Mouse (Mus musculus) erythroid progenitor cell, adult 5-6 weeks (primary cell): ENCODE results near the gene Psmg3. TPM values are rescaled to one million over a fixed set of nuclear protein-coding genes. Genes with fewer than 3 reads are reported as not detected.

Source experiments
- ATAC-seq: replicated peaks from 2 replicates; pipeline ENCODE4 v1.8.0; 2016; ENCODE audit warnings: moderate number of reproducible peaks, mild to moderate bottlenecking, moderate TSS enrichment, inconsistent platforms; ENCODE audit not compliant: poor library complexity, low FRiP score, severe bottlenecking
- total RNA-seq, 2 experiments: library from RNA; stranded (forward) in 1 of 2; stranded (reverse) in 1 of 2; fragments of 150-400 nt in 1 of 2; fragments of 186-747, 209-891 nt in 1 of 2; gene quantifications; 2 replicates each; pipeline versions ENCODE4 v1.2.3 to v1.2.4; 2015 to 2017; ENCODE audit warnings: low replicate concordance in 2 of 2

Gene Psmg3
- total RNA-seq, 2 experiments from 2014 or later: 15.7 to 25.2 TPM

- 0 out of 2 replicates have a peak, but pooled peaks have one; percentile 40 for ATAC-seq
These were observed 9.4 kb downstream of the Psmg3 start for GRCm38 (mm10) chr5:139817292-139817691.

DNA sequence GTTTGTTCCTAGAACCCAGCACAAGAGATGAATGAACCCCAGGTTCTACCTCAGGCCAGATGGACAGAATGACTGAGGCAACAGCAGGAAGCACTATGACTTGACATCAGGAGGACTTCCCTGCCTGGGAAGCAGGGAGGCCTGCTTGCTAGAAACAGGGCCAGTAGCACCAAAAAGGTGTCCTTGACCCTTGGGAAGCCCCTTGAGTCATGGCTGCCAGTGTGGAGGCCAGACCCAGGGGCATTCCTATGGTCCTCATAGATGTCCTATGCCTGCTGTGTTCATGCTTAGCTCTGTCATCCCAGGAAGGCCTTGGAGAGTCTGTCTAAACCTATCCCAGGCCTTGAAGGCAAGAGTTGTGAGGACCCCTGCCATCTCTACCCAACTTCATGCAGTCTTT is 10.2 kb downstream of the Psmg3 start:
- ATAC-seq: no peak

GRCm38 (mm10) chr5:139815964-139816363 is 10.7 kb downstream of the Psmg3 start:
- no peak for ATAC-seq

DNA sequence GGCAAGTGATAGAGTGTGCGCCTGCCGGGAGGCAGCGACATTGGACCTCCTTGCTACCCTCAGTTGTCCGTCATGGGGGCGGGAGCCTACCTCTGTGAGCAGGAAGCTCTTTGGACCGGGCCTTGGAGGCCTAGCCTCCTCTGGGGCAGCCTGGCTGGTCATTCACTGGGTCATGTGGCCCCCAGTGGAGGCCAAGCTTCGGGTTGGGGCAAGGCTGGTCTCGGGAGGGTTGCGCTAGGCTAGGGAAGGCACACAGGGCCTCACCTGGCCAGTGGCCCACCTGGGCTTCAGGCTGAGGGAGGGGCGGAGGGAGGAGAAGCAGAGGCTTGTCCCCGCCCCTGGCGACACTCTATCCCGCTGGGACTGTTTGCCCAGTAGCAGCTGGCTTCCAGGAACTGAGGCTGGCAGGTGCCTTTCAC is 12.7 kb downstream of the Psmg3 start:
- no peak for ATAC-seq

DNA sequence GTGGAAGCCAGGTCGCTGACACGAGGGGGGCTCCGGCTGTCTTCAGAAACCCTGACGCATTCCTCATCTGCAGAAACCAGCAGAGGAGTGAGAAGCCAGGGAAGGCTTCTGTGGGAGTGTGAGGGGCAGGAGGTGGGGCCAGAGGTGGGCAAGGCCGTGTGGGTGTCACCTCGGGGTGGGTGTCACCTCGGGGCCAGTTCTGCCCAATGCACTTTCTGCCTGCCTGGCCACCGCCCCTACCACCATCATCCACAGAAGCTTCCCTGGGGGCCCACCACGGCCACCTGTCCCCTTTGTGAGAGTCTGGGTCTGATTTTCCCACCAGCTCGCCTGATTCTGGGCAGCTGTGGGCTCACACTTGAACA is 13.6 kb downstream of the Psmg3 start:
- no peak for ATAC-seq

GRCm38 (mm10) chr5:139812398-139813125 is 14.1 kb downstream of the Psmg3 start:
- ATAC-seq: no peak

DNA sequence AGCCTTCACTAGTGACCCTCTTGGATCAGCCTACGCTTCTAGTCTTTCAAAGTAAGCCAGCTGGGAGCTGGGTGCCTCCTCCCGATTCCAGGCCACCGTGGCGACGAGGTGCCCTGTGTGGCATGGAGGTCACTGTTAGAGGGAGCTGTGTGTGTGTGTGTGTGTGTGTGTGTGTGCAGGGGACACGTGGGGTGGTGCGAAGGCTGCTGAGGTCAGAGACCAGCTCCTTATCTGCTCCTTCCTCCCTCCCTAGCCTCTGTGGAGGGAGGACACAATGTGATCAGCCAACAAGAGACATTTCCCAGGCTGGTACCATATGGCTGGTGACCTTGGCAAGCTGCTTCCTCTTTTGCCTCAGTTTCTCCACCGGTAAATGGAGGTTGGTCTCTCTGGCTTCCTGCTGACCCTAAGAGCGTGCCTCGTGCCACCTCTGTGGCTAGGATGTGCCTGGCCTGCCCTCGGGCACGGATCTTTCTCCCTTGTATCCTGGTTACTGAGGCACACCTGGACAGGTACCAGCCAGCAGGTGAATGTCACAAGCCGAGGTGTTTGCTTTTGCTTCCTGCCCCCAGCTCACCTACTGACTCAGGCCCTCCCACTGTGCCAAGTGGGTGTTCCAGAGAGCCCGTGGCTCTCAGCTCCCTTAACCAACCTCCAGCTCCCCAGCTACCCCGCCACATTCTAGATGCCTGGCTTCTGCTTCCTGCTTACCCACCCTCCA is 14.8 kb downstream of the Psmg3 start:
- ATAC-seq: peak; percentile 40

GRCm38 (mm10) chr5:139809397-139809796 is 17.3 kb downstream of the Psmg3 start:
- no peak for ATAC-seq

GRCm38 (mm10) chr5:139805924-139806323 is 20.8 kb downstream of the Psmg3 start:
- peak; percentile 48 for ATAC-seq

DNA sequence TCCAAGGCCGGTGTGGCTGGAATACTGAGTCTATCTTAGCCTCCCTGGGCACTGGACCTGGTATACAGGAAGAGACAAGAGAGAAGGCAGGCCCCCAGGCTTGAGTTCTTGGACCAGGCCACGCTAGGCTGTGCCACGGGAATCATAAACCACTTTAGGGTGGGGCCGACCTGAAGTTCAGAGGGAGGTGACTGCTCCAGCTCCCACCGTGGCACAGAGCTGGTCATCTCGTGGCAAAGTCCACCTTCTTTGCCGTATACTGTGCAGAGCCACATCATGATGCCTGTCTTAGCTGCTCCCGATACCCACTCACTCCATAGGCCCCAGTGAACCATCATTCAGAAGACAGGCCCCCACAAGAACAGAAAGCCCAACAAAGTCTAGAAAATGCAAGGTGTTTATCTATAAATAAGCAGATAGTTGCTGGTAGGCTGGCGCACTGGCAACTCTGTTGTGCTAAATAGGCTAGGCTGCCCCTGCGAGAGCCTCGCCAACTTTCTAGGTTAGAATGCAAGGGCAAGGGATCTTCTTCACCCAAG is 22.0 kb downstream of the Psmg3 start:
- ATAC-seq: peak; percentile 44

GRCm38 (mm10) chr5:139804107-139804551 is 22.6 kb downstream of the Psmg3 start:
- peak; percentile 71 for ATAC-seq

- peak; percentile 61 for ATAC-seq
These were observed 23.0 kb downstream of the Psmg3 start for GRCm38 (mm10) chr5:139803601-139804102.

GRCm38 (mm10) chr5:139803165-139803564 is 23.5 kb downstream of the Psmg3 start:
- ATAC-seq: peak; percentile 38

GRCm38 (mm10) chr5:139801880-139802279 is 24.8 kb downstream of the Psmg3 start:
- ATAC-seq: no peak

- ATAC-seq: no peak
These were observed 25.5 kb downstream of the Psmg3 start for GRCm38 (mm10) chr5:139801231-139801630.

DNA sequence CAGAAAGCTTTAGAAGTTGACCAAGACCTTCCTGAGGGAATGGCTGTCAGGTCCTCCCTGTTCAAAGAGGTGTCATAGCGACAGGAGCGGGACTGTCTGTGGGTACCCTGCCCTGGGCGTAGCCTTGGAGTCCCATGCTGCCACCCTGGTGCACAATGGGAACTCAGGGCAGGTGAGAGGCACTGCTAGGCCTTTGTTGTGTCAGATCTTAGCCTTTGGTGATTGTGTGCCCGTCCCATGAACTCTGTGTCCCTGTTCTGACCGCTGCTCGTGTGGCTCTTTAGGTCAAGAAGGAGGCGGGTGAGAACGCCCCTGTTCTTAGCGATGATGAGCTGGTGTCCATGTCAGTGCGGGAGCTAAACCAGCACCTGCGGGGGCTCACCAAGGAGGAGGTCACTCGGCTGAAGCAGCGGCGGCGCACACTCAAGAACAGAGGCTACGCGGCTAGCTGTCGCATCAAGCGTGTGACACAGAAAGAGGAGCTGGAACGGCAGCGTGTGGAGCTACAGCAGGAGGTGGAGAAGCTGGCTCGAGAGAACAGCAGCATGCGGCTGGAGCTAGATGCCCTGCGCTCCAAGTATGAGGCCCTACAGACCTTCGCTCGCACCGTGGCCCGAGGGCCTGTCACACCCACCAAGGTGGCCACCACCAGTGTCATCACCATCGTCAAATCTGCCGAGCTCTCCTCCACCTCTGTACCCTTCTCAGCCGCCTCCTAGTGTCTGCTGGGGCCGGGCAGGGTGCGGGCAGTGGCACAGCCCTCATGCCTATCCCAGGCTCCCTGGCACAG is 26.7 kb downstream of the Psmg3 start:
- ATAC-seq: no peak

GRCm38 (mm10) chr5:139799041-139799440 is 27.6 kb downstream of the Psmg3 start:
- no peak for ATAC-seq

- ATAC-seq: no peak
These were observed 28.4 kb downstream of the Psmg3 start for GRCm38 (mm10) chr5:139798168-139798900.

DNA sequence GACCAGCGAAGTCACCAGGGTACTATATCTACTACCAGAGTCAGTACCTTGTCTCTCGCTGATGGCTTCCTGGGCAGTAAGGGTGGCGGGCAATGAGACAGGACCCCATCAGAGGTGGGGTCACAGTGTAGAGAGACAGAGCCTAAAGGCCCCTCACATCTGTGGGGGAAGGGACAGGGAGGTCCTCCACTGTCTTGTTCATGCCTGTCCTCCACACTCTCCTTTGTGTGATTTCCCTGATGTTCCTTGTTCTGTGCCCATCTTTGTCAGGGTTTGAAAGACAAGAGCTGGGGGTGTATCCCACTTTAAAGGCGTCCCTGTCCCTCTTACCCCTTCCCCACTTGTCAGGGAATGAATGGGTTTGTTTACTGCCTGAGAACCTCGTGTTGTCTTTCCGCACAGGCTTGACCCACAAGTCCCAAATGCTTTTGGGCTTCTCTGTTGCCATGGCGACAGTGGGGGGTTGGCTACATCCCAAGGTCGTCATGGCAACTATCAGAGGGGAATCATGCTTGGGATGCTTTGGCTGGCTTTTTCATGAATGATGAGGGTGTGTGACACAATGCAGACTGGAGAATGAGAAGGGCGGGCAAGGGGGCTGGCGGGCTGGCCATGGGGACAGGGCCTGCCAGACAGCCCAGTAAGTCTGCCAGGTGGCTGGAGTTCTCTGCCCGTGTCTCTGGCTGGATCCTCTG is 29.1 kb downstream of the Psmg3 start:
- ATAC-seq: no peak
